Mouse (Mus musculus) neural tube, embryonic 12.5 days (tissue): ENCODE data around the gene Cby3. TPM values are rescaled to one million over a fixed set of nuclear protein-coding genes. Genes with fewer than 3 reads are reported as not detected.

Source experiments
- ATAC-seq: fragments of 200-750 bp; cut with Nextera tagmentation; 2 replicates; pipeline ENCODE4 v1.8.0; 2017; ENCODE audit warnings: low read depth, mild to moderate bottlenecking, moderate TSS enrichment, moderate library complexity; ENCODE audit not compliant: low FRiP score
- H3K27ac ChIP-seq: fragments of 300-500 bp; sonication (generic); 2 replicates; pipeline ENCODE4 v1.5.1; 2016
- H3K27me3 ChIP-seq: fragments of 300-500 bp; sonication (generic); replicated peaks from 2 replicates; pipeline ENCODE4 v1.6.1; 2016; ENCODE audit warnings: mild to moderate bottlenecking
- H3K36me3 ChIP-seq: fragments of 300-500 bp; sonication (generic); 2 replicates; pipeline ENCODE4 v1.6.1; 2016; ENCODE audit warnings: mild to moderate bottlenecking
- H3K4me1 ChIP-seq: fragments of 300-500 bp; sonication (generic); 2 replicates; pipeline ENCODE4 v1.6.1; 2016
- H3K4me2 ChIP-seq: fragments of 300-500 bp; sonication (generic); replicated peaks from 2 replicates; pipeline ENCODE4 v1.6.1; 2016; ENCODE audit warnings: mild to moderate bottlenecking
- H3K4me3 ChIP-seq: fragments of 300-500 bp; sonication (generic); 2 replicates; pipeline ENCODE4 v1.5.1; 2016
- H3K9ac ChIP-seq: fragments of 300-500 bp; sonication (generic); 2 replicates; pipeline ENCODE4 v1.6.1; 2016; ENCODE audit warnings: mild to moderate bottlenecking
- H3K9me3 ChIP-seq: fragments of 300-500 bp; sonication (generic); 2 replicates; pipeline ENCODE4 v1.6.1; 2016; ENCODE audit warnings: mild to moderate bottlenecking
- WGBS: fragments of 180-500 bp; shearing (Covaris S2); methylation state at CpG from one replicate; pipeline ENCODE4 v1.1.7; 2016; 5-methylcytosine and 5-hydroxymethylcytosine counted together
- polyA plus RNA-seq: library from polyadenylated mRNA; unstranded; fragments of >200 nt; fragmentation: Nextera tagmentation; extraction: Ambion mirVana; gene quantifications from 2 replicates; pipeline ENCODE4 v1.2.1, GENCODE M21; 2016

Gene Cby3
- polyA plus RNA-seq, 1 experiment from 2014 or later, result not detected

GRCm38 (mm10) chr11:50367531-50367930 is 13.3 kb downstream of the Cby3 start:
- no peak for ATAC-seq
- Histone ChIP-seq H3K4me3 (no peak overlapping the region), H3K36me3 (no peaks in the 10 kb centered on the region), H3K27ac (no peak overlapping the region), H3K27me3 (no peaks in the 10 kb centered on the region; the same call in 1 of the 2 replicates), H3K4me1 (0 out of 2 replicates have a peak, but pooled peaks cover 3% of the 10 kb centered on the region), H3K9me3 (no peaks in the 10 kb centered on the region), H3K4me2 (no peak overlapping the region), H3K9ac (no peak overlapping the region)
- WGBS, result 95% methylated on average over 9 of the region's 9 CpGs

GRCm38 (mm10) chr11:50369360-50369911 is 15.2 kb downstream of the Cby3 start:
- no peak for ATAC-seq
- Histone ChIP-seq H3K27ac (no peak overlapping the region), H3K4me3 (no peak overlapping the region), H3K4me2 (no peak overlapping the region), H3K9ac (no peak overlapping the region), H3K9me3 (no peaks in the 10 kb centered on the region), H3K36me3 (no peaks in the 10 kb centered on the region), H3K27me3 (no peaks in the 10 kb centered on the region; the same call in 1 of the 2 replicates), H3K4me1 (0 out of 2 replicates have a peak, but pooled peaks cover 3% of the 10 kb centered on the region)
- WGBS, result 94% methylated on average over 5 of the region's 5 CpGs

- Histone ChIP-seq H3K4me1 (0 out of 2 replicates have a peak, but pooled peaks cover 3% of the 10 kb centered on the region), H3K9me3 (no peaks in the 10 kb centered on the region), H3K36me3 (no peaks in the 10 kb centered on the region), H3K9ac (peak overlapping the region; percentile 65; the same call in 1 of the 2 replicates), H3K27me3 (no peaks in the 10 kb centered on the region; the same call in 1 of the 2 replicates), H3K4me2 (peak overlapping the region; percentile 60), H3K27ac (no peak overlapping the region), H3K4me3 (no peak overlapping the region)
- no peak; the same call in none of the 2 replicates for ATAC-seq
- 55% methylated on average over 4 of the region's 4 CpGs for WGBS
Observed at GRCm38 (mm10) chr11:50370969-50371368, 16.7 kb downstream of the Cby3 start.

GRCm38 (mm10) chr11:50371399-50371841 is 17.2 kb downstream of the Cby3 start:
- Histone ChIP-seq H3K27me3 (no peaks in the 10 kb centered on the region; the same call in 1 of the 2 replicates), H3K36me3 (no peaks in the 10 kb centered on the region), H3K4me3 (peak overlapping the region; percentile 34), H3K27ac (no peak overlapping the region; the same call in 1 of the 2 replicates), H3K4me1 (peaks cover 6% of the 10 kb centered on the region), H3K9ac (peak overlapping the region; percentile 65), H3K9me3 (no peaks in the 10 kb centered on the region), H3K4me2 (peak overlapping the region; percentile 60)
- 2% methylated on average over 18 of the region's 18 CpGs for WGBS
- 0 out of 2 replicates have a peak, but pooled peaks have one; percentile 60 for ATAC-seq

- Histone ChIP-seq H3K36me3 (no peaks in the 10 kb centered on the region), H3K9ac (peak overlapping the region; percentile 65; the same call in 1 of the 2 replicates), H3K9me3 (no peaks in the 10 kb centered on the region), H3K27me3 (no peaks in the 10 kb centered on the region), H3K27ac (no peak overlapping the region), H3K4me3 (no peak overlapping the region), H3K4me2 (peak overlapping the region; percentile 60), H3K4me1 (peaks cover 9% of the 10 kb centered on the region)
- 100% methylated on average over 1 of the region's 1 CpGs for WGBS
- no peak for ATAC-seq
Observed at GRCm38 (mm10) chr11:50371911-50372310, 17.6 kb downstream of the Cby3 start.

GRCm38 (mm10) chr11:50373086-50373485 is 18.8 kb downstream of the Cby3 start:
- Histone ChIP-seq H3K9ac (no peak overlapping the region), H3K4me1 (peaks cover 9% of the 10 kb centered on the region), H3K27me3 (no peaks in the 10 kb centered on the region), H3K27ac (no peak overlapping the region), H3K4me3 (no peak overlapping the region), H3K9me3 (no peaks in the 10 kb centered on the region), H3K4me2 (no peak overlapping the region), H3K36me3 (no peaks in the 10 kb centered on the region)
- ATAC-seq, result no peak

GRCm38 (mm10) chr11:50373621-50374020 is 19.4 kb downstream of the Cby3 start:
- Histone ChIP-seq H3K27me3 (no peaks in the 10 kb centered on the region), H3K9ac (no peak overlapping the region), H3K27ac (no peak overlapping the region), H3K4me1 (peaks cover 9% of the 10 kb centered on the region), H3K4me3 (no peak overlapping the region), H3K4me2 (no peak overlapping the region), H3K9me3 (no peaks in the 10 kb centered on the region), H3K36me3 (no peaks in the 10 kb centered on the region)
- 90% methylated on average over 1 of the region's 1 CpGs for WGBS
- no peak for ATAC-seq

- no peak overlapping the region for H3K4me3 ChIP-seq
- WGBS, result 93% methylated on average over 13 of the region's 13 CpGs
- peaks cover 2% of the 10 kb centered on the region for H3K36me3 ChIP-seq
- no peak overlapping the region for H3K9ac ChIP-seq
- no peaks in the 10 kb centered on the region for H3K9me3 ChIP-seq
- ATAC-seq, result no peak
- H3K4me2 ChIP-seq, result no peak overlapping the region
- H3K27me3 ChIP-seq, result no peaks in the 10 kb centered on the region
- H3K4me1 ChIP-seq, result peaks cover 13% of the 10 kb centered on the region
- no peak overlapping the region for H3K27ac ChIP-seq
Observed at GRCm38 (mm10) chr11:50374286-50375015, 20.2 kb downstream of the Cby3 start.

GRCm38 (mm10) chr11:50375421-50375820 is 21.2 kb downstream of the Cby3 start:
- 87% methylated on average over 5 of the region's 5 CpGs for WGBS
- Histone ChIP-seq H3K4me1 (peaks cover 18% of the 10 kb centered on the region), H3K36me3 (peaks cover 9% of the 10 kb centered on the region), H3K9ac (no peak overlapping the region), H3K9me3 (no peaks in the 10 kb centered on the region), H3K4me3 (no peak overlapping the region), H3K27me3 (no peaks in the 10 kb centered on the region), H3K27ac (no peak overlapping the region), H3K4me2 (no peak overlapping the region)
- no peak for ATAC-seq

GRCm38 (mm10) chr11:50376156-50376790 is 22.0 kb downstream of the Cby3 start:
- no peak for ATAC-seq
- Histone ChIP-seq H3K27ac (peak overlapping the region; percentile 95), H3K9me3 (no peaks in the 10 kb centered on the region), H3K4me1 (peaks cover 19% of the 10 kb centered on the region), H3K9ac (peak overlapping the region; percentile 82), H3K36me3 (peaks cover 10% of the 10 kb centered on the region), H3K4me2 (peak overlapping the region; percentile 80), H3K27me3 (no peaks in the 10 kb centered on the region), H3K4me3 (peak overlapping the region; percentile 60)
- 27% methylated on average over 10 of the region's 10 CpGs for WGBS

- WGBS, result under 1% methylated on average over 76 of the region's 76 CpGs
- peaks cover 18% of the 10 kb centered on the region for H3K4me1 ChIP-seq
- ATAC-seq, result peak; percentile 92
- peak within 1 kb of the TSS; percentile 99 for H3K9ac ChIP-seq
- peak within 1 kb of the TSS; percentile 86 for H3K4me3 ChIP-seq
- H3K27me3 ChIP-seq, result no peaks in the 10 kb centered on the region
- H3K27ac ChIP-seq, result peak within 1 kb of the TSS; percentile 99
- peak within 1 kb of the TSS; percentile 80 for H3K4me2 ChIP-seq
- H3K36me3 ChIP-seq, result peaks cover 16% of the 10 kb centered on the region
- no peaks in the 10 kb centered on the region for H3K9me3 ChIP-seq
Observed at GRCm38 (mm10) chr11:50376911-50377891, 22.9 kb downstream of the Cby3 start, which contains the start of gene Hnrnph1. TSS of gene Hnrnph1 (plus strand) at chr11:50376990.
